Comparison of ENCODE assay signal across 13 mouse cellular contexts in genomic region chr8:122762731-122763266, GRCm38 (mm10). TPM values are rescaled to one million over a fixed set of nuclear protein-coding genes. Genes with fewer than 3 reads are reported as not detected.
DNase-seq lines count a peak whose midpoint lies in the region; ATAC-seq and TF ChIP-seq lines count a peak whose summit lies in the region.
"Had no signal": no experiment of that assay in that cellular context is flagged by ENCODE, and none has a peak within 500 bp of the region (broad histone marks: within the 10 kb centered on the region; RNA-seq: fewer than 3 reads in every experiment).

No protein-coding gene starts in this region.

- no peak for ATAC-seq in stomach, embryonic 15.5 days (ENCODE audit: insufficient read depth, low FRiP score, low read depth)
- no peak; the same call in 1 of the 2 replicates for ATAC-seq in stomach, postnatal 0 days (ENCODE audit: low FRiP score, low TSS enrichment)
- no peak for ATAC-seq in liver, postnatal 0 days
- ATAC-seq in forebrain, embryonic 14.5 days: no peak
- ATAC-seq: forebrain, embryonic 13.5 days had no signal

- no peaks in the 10 kb centered on the region for H3K9me3 ChIP-seq in stomach, embryonic 15.5 days
- no peaks in the 10 kb centered on the region for H3K9me3 ChIP-seq in stomach, postnatal 0 days (ENCODE audit: control insufficient read depth, low read length)
- no peaks in the 10 kb centered on the region for H3K9me3 ChIP-seq in liver, postnatal 0 days (ENCODE audit: low read length)
- no peaks in the 10 kb centered on the region for H3K9me3 ChIP-seq in forebrain, embryonic 14.5 days (replicated peaks; ENCODE audit: control insufficient read depth, low read length)
- H3K9me3 ChIP-seq: forebrain, embryonic 13.5 days; heart, embryonic 15.5 days; kidney, embryonic 15.5 days; neural tube, embryonic 13.5 days had no signal

- 64% methylated on average over 12 of the region's 12 CpGs for WGBS in stomach, embryonic 15.5 days
- 53% methylated on average over 12 of the region's 12 CpGs for WGBS in stomach, postnatal 0 days
- WGBS in liver, postnatal 0 days (ENCODE audit: insufficient replicate concordance): 40% methylated on average over 12 of the region's 12 CpGs
- 49% methylated on average over 12 of the region's 12 CpGs for WGBS in forebrain, embryonic 14.5 days

- peak overlapping the region; percentile 21; the same call in 1 of the 2 replicates for H3K27ac ChIP-seq in stomach, embryonic 15.5 days
- no peak overlapping the region for H3K27ac ChIP-seq in stomach, postnatal 0 days (replicated peaks)
- peak overlapping the region; percentile 18; the same call in 1 of the 2 replicates for H3K27ac ChIP-seq in liver, postnatal 0 days (ENCODE audit: low read depth)
- no peak overlapping the region for H3K27ac ChIP-seq in forebrain, embryonic 14.5 days (ENCODE audit: low read depth, low read length)
- H3K27ac ChIP-seq: forebrain, embryonic 13.5 days; heart, embryonic 15.5 days; kidney, embryonic 15.5 days; macrophage; neural tube, embryonic 13.5 days had no signal

- no peaks in the 10 kb centered on the region for H3K27me3 ChIP-seq in stomach, embryonic 15.5 days (replicated peaks)
- no peaks in the 10 kb centered on the region for H3K27me3 ChIP-seq in stomach, postnatal 0 days (ENCODE audit: control insufficient read depth, insufficient read depth, low read length)
- H3K27me3 ChIP-seq in liver, postnatal 0 days (ENCODE audit: insufficient read depth, low read length): 0 out of 2 replicates have a peak, but pooled peaks cover 14% of the 10 kb centered on the region
- no peaks in the 10 kb centered on the region for H3K27me3 ChIP-seq in forebrain, embryonic 14.5 days (replicated peaks; ENCODE audit: control insufficient read depth, insufficient read depth, low read length)
- H3K27me3 ChIP-seq: neural tube, embryonic 13.5 days had no signal

- no peak overlapping the region for H3K4me2 ChIP-seq in stomach, embryonic 15.5 days
- H3K4me2 ChIP-seq in stomach, postnatal 0 days (replicated peaks; ENCODE audit: low read depth): no peak overlapping the region
- no peak overlapping the region for H3K4me2 ChIP-seq in liver, postnatal 0 days (ENCODE audit: low read depth, low read length)
- no peak overlapping the region for H3K4me2 ChIP-seq in forebrain, embryonic 14.5 days (ENCODE audit: low read length)
- H3K4me2 ChIP-seq: forebrain, embryonic 13.5 days; heart, embryonic 15.5 days; kidney, embryonic 15.5 days; neural tube, embryonic 13.5 days had no signal

- no peak for TF ChIP-seq EP300 in stomach, postnatal 0 days (optimal IDR thresholded peaks at IDR 0.05)
- no peak for TF ChIP-seq EP300 in liver, postnatal 0 days (IDR thresholded peaks at IDR 0.05; ENCODE audit: low read depth)

- H3K36me3 ChIP-seq in stomach, embryonic 15.5 days: no peaks in the 10 kb centered on the region
- no peaks in the 10 kb centered on the region for H3K36me3 ChIP-seq in stomach, postnatal 0 days (ENCODE audit: control insufficient read depth, insufficient read depth, low read length)
- no peaks in the 10 kb centered on the region for H3K36me3 ChIP-seq in liver, postnatal 0 days (replicated peaks; ENCODE audit: insufficient read depth, low read length)
- H3K36me3 ChIP-seq in forebrain, embryonic 14.5 days (ENCODE audit: control insufficient read depth, insufficient read depth, low read length): no peaks in the 10 kb centered on the region
- H3K36me3 ChIP-seq: heart, embryonic 15.5 days; kidney, embryonic 15.5 days; neural tube, embryonic 13.5 days had no signal

- no peak overlapping the region for H3K4me3 ChIP-seq in stomach, embryonic 15.5 days (replicated peaks)
- no peak overlapping the region for H3K4me3 ChIP-seq in stomach, postnatal 0 days (ENCODE audit: low read depth, low read length)
- H3K4me3 ChIP-seq in liver, postnatal 0 days (ENCODE audit: low read depth, low read length): no peak overlapping the region
- H3K4me3 ChIP-seq in forebrain, embryonic 14.5 days (ENCODE audit: low read depth, low read length): no peak overlapping the region
- H3K4me3 ChIP-seq: forebrain, embryonic 13.5 days; heart, embryonic 15.5 days; kidney, embryonic 15.5 days; neural tube, embryonic 13.5 days had no signal

- no peak overlapping the region for H3K9ac ChIP-seq in stomach, embryonic 15.5 days
- H3K9ac ChIP-seq in stomach, postnatal 0 days (ENCODE audit: low read length): no peak overlapping the region
- no peak overlapping the region for H3K9ac ChIP-seq in liver, postnatal 0 days (replicated peaks)
- H3K9ac ChIP-seq in forebrain, embryonic 14.5 days (ENCODE audit: low read length): no peak overlapping the region
- H3K9ac ChIP-seq: forebrain, embryonic 13.5 days; heart, embryonic 15.5 days; kidney, embryonic 15.5 days; neural tube, embryonic 13.5 days had no signal

- no peak for TF ChIP-seq CTCF in stomach, postnatal 0 days (IDR thresholded peaks at IDR 0.05; ENCODE audit: low read depth)
- TF ChIP-seq CTCF in liver, postnatal 0 days (IDR thresholded peaks at IDR 0.05; ENCODE audit: low read depth): no peak

- peak; percentile 10 for DNase-seq in adrenal gland, postnatal 25 days
- DNase-seq in adrenal gland, adult 2 months: no peak
- DNase-seq in stomach, postnatal 0 days (ENCODE audit: low spot score): no peak
- DNase-seq in liver, postnatal 0 days: no peak
- no peak for DNase-seq in forebrain, embryonic 14.5 days (ENCODE audit: low spot score)
- no peak for DNase-seq in right cerebral cortex, postnatal 25 days
- DNase-seq in cerebellum, adult 18-20 months: no peak

- 0 out of 2 replicates have a peak, but pooled peaks cover 3% of the 10 kb centered on the region for H3K4me1 ChIP-seq in stomach, embryonic 15.5 days
- H3K4me1 ChIP-seq in stomach, postnatal 0 days (replicated peaks; ENCODE audit: control insufficient read depth, insufficient read depth): no peaks in the 10 kb centered on the region
- peaks cover 18% of the 10 kb centered on the region for H3K4me1 ChIP-seq in liver, postnatal 0 days (ENCODE audit: insufficient read depth)
- H3K4me1 ChIP-seq in forebrain, embryonic 14.5 days (ENCODE audit: control insufficient read depth, insufficient read depth, low read length): peaks cover 11% of the 10 kb centered on the region; the same call in 1 of the 2 replicates
- H3K4me1 ChIP-seq: kidney, embryonic 15.5 days had no signal

RNA-seq across cellular contexts. Expression of gene Acsf3, which starts 12.5 kb away (rescaled TPM):
- total RNA-seq in adrenal gland, postnatal 25 days (2021): 36.6 and 40.9 TPM in 2 replicates
- 10 to 100 TPM; 40.4 to 42.3 TPM for total RNA-seq in adrenal gland, adult 2 months (2021)
- polyA plus RNA-seq in adrenal gland, adult 2 months (2012; rRNA removed): 44.4 and 45.8 TPM in 2 replicates
- polyA plus RNA-seq in stomach, embryonic 15.5 days (2015; fragmentation: Nextera tagmentation; extraction: Ambion mirVana): 16.5 and 20.6 TPM in 2 replicates
- polyA plus RNA-seq in stomach, postnatal 0 days (2015; fragmentation: Nextera tagmentation; extraction: Ambion mirVana): 14.7 and 15.4 TPM in 2 replicates
- 9.6 and 10.7 TPM in 2 replicates for polyA plus RNA-seq in liver, postnatal 0 days (2015; fragmentation: Nextera tagmentation; extraction: Ambion mirVana)
- polyA plus RNA-seq in forebrain, embryonic 14.5 days (2014; fragmentation: Nextera tagmentation; extraction: Ambion mirVana): 13.7 and 15.8 TPM in 2 replicates

Comparison
In these comparisons a context has a peak if more than half of its experiments do, and no peak if none do; other contexts are left out.
1. H3K27ac ChIP-seq: peak in stomach, embryonic 15.5 days (single experiment) and liver, postnatal 0 days (single experiment); none in stomach, postnatal 0 days (single experiment) and forebrain, embryonic 14.5 days (single experiment).